Mouse (Mus musculus) heart, postnatal 0 days (tissue): ENCODE measurements around the gene Per1.

ENCODE experiments used
- CTCF ChIP-seq: IDR thresholded peaks from 2 replicates; pipeline ENCODE4 v1.5.1; 2016; ENCODE audit warnings: antibody characterized with exemption, control low read depth, low read depth
- EP300 ChIP-seq: IDR thresholded peaks from 2 replicates; pipeline ENCODE4 v1.6.1; 2016; ENCODE audit warnings: antibody characterized with exemption, low read depth

DNA sequence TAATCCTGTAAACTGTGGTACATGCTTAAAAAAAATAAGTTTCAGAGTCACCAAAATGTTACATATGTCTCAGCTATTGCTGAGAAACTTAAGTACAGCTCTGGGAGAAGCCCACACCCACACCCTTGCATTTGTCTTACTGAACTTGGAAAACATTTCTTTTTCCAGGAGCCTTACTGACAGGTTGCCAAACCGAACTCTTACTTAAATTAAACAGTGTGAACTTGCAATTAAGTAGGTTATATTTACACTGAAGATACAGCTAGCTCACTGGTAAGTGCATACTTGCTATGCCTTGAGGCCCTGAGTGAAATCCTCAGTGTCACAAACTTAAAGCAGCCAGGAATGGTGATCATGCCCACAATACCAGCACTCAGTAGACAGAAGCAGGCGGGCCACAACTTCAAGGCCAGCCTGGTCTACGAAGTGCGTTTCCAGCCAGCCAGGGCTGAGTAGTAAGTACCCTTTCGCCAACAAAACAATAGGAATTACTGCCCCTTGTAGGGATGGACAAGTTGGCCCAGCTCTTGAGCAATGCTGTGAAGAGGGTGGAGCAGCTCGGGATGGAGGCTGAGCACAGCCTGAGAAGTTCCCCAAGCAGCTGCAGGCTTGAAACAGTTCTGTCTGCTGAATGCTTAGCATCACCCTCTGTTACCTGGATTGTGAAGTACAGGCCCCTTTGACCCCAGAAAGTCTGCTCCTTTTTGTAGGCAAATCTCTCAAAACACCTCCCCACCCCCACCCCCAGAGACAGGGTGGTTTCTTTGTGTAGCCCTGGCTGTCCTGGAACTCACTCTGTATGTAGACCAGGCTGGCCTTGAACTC is 20.9 kb upstream of the Per1 start:
- TF ChIP-seq CTCF (no peak), EP300 (no peak)
